Mouse (Mus musculus) spleen, postnatal 36 days (tissue): ENCODE measurements around the gene Pmp22.
A peak's percentile ranks its signal among the peaks of the same experiment; 100 is the strongest.

Experiments used
- DNase-seq, 2 experiments: peaks; one replicate each; pipeline ENCODE4 v3.0.0; 2022; ENCODE audit warnings: low spot score in 2 of 2, mixed read lengths in 1 of 2

The Pmp22 gene

GRCm38 (mm10) chr11:63127513-63127912 is 1.3 kb upstream of the Pmp22 start:
- no peak for DNase-seq

GRCm38 (mm10) chr11:63129375-63129774 is 593 bp downstream of the Pmp22 start:
- DNase-seq: no peak

GRCm38 (mm10) chr11:63129840-63130239 is 1.1 kb downstream of the Pmp22 start:
- DNase-seq: no peak

- no peak for DNase-seq
Observed at GRCm38 (mm10) chr11:63130497-63130896, 1.7 kb downstream of the Pmp22 start.

GRCm38 (mm10) chr11:63131001-63131692 is 2.4 kb downstream of the Pmp22 start:
- DNase-seq: no peak

GRCm38 (mm10) chr11:63131693-63132040 is 2.9 kb downstream of the Pmp22 start:
- no peak for DNase-seq

GRCm38 (mm10) chr11:63132151-63132500 is 3.3 kb downstream of the Pmp22 start:
- DNase-seq: no peak

- DNase-seq: peak; percentile 10 to 16
Observed at GRCm38 (mm10) chr11:63132501-63133435, 4.0 kb downstream of the Pmp22 start.

GRCm38 (mm10) chr11:63134021-63134420 is 5.2 kb downstream of the Pmp22 start:
- DNase-seq: no peak

- DNase-seq: no peak
Observed at GRCm38 (mm10) chr11:63134742-63135482, 6.1 kb downstream of the Pmp22 start.

- peak; percentile 52 to 63 for DNase-seq
Observed at GRCm38 (mm10) chr11:63135622-63136021, 6.8 kb downstream of the Pmp22 start.

- no peak for DNase-seq
Observed at GRCm38 (mm10) chr11:63136205-63136604, 7.4 kb downstream of the Pmp22 start.

GRCm38 (mm10) chr11:63136836-63137416 is 8.1 kb downstream of the Pmp22 start:
- no peak for DNase-seq

GRCm38 (mm10) chr11:63138739-63139138 is 10.0 kb downstream of the Pmp22 start:
- DNase-seq: no peak

- no peak for DNase-seq
Observed at GRCm38 (mm10) chr11:63142311-63142710, 13.5 kb downstream of the Pmp22 start.

GRCm38 (mm10) chr11:63142816-63143215 is 14.0 kb downstream of the Pmp22 start:
- no peak for DNase-seq

- DNase-seq: no peak
Observed at GRCm38 (mm10) chr11:63143486-63143885, 14.7 kb downstream of the Pmp22 start.

GRCm38 (mm10) chr11:63146601-63147000 is 17.8 kb downstream of the Pmp22 start:
- DNase-seq: no peak

- no peak for DNase-seq
Observed at GRCm38 (mm10) chr11:63148276-63148675, 19.5 kb downstream of the Pmp22 start.

GRCm38 (mm10) chr11:63151857-63152256 is 23.1 kb downstream of the Pmp22 start:
- no peak for DNase-seq

- no peak for DNase-seq
Observed at GRCm38 (mm10) chr11:63157117-63157516, 28.3 kb downstream of the Pmp22 start.

- no peak for DNase-seq
Observed at GRCm38 (mm10) chr11:63160926-63161325, 32.1 kb downstream of the Pmp22 start.
